Mouse (Mus musculus): Measurements from ENCODE around the gene Tmprss3. TPM values are rescaled to one million over a fixed set of nuclear protein-coding genes. Genes with fewer than 3 reads are reported as not detected.

Gene Tmprss3
- polyA plus RNA-seq, 1 experiment from 2014 or later = not detected

- Histone ChIP-seq H3K4me2 (replicated peaks) (no peak overlapping the region), H3K27ac (no peak overlapping the region), H3K9ac (no peak overlapping the region), H3K27me3 (replicated peaks) (no peaks in the 10 kb centered on the region), H3K4me1 (no peaks in the 10 kb centered on the region; the same call in 1 of the 2 replicates), H3K4me3 (no peak overlapping the region), H3K9me3 (0 out of 2 replicates have a peak, but pooled peaks cover under 1% of the 10 kb centered on the region), H3K36me3 (no peaks in the 10 kb centered on the region)
- no peak for ATAC-seq (ENCODE audit: low FRiP score, low read depth)
- 72% methylated on average over 8 of the region's 8 CpGs for WGBS
Observed at GRCm38 (mm10) chr17:31191825-31192224, 7.0 kb downstream of the Tmprss3 start.

GRCm38 (mm10) chr17:31187370-31187769 lies 11.4 kb downstream of the Tmprss3 start:
- H3K9ac ChIP-seq = no peak overlapping the region
- no peaks in the 10 kb centered on the region for H3K27me3 ChIP-seq (replicated peaks)
- 0 out of 2 replicates have a peak, but pooled peaks cover 3% of the 10 kb centered on the region for H3K9me3 ChIP-seq
- ATAC-seq (ENCODE audit: low FRiP score, low read depth) = no peak
- no peak overlapping the region for H3K4me3 ChIP-seq
- H3K4me1 ChIP-seq = no peaks in the 10 kb centered on the region
- H3K27ac ChIP-seq = no peak overlapping the region
- 24% methylated on average over 4 of the region's 4 CpGs for WGBS
- no peaks in the 10 kb centered on the region for H3K36me3 ChIP-seq
- H3K4me2 ChIP-seq (replicated peaks) = no peak overlapping the region

GRCm38 (mm10) chr17:31184269-31184990 lies 14.3 kb downstream of the Tmprss3 start:
- no peak overlapping the region for H3K27ac ChIP-seq
- no peaks in the 10 kb centered on the region for H3K36me3 ChIP-seq
- 85% methylated on average over 12 of the region's 12 CpGs for WGBS
- no peak overlapping the region for H3K4me2 ChIP-seq (replicated peaks)
- no peak for ATAC-seq (ENCODE audit: low FRiP score, low read depth)
- no peak overlapping the region for H3K4me3 ChIP-seq
- H3K9ac ChIP-seq = no peak overlapping the region
- H3K9me3 ChIP-seq = 0 out of 2 replicates have a peak, but pooled peaks cover 3% of the 10 kb centered on the region
- H3K27me3 ChIP-seq (replicated peaks) = no peaks in the 10 kb centered on the region
- no peaks in the 10 kb centered on the region for H3K4me1 ChIP-seq

- 70% methylated on average over 12 of the region's 12 CpGs for WGBS
- Histone ChIP-seq H3K27me3 (replicated peaks) (no peaks in the 10 kb centered on the region), H3K9me3 (0 out of 2 replicates have a peak, but pooled peaks cover 3% of the 10 kb centered on the region), H3K27ac (no peak overlapping the region), H3K4me1 (no peaks in the 10 kb centered on the region), H3K4me3 (no peak overlapping the region), H3K36me3 (no peaks in the 10 kb centered on the region), H3K4me2 (replicated peaks) (no peak overlapping the region), H3K9ac (no peak overlapping the region)
- no peak for ATAC-seq (ENCODE audit: low FRiP score, low read depth)
Observed at GRCm38 (mm10) chr17:31183180-31183974, 15.4 kb downstream of the Tmprss3 start.

GRCm38 (mm10) chr17:31181490-31181889 lies 17.3 kb downstream of the Tmprss3 start:
- no peak overlapping the region for H3K9ac ChIP-seq
- no peaks in the 10 kb centered on the region for H3K36me3 ChIP-seq
- no peak overlapping the region for H3K4me3 ChIP-seq
- no peaks in the 10 kb centered on the region for H3K9me3 ChIP-seq
- no peak overlapping the region for H3K27ac ChIP-seq
- H3K4me1 ChIP-seq = no peaks in the 10 kb centered on the region
- ATAC-seq (ENCODE audit: low FRiP score, low read depth) = no peak
- no peaks in the 10 kb centered on the region for H3K27me3 ChIP-seq (replicated peaks)
- no peak overlapping the region for H3K4me2 ChIP-seq (replicated peaks)
- WGBS = 91% methylated on average over 4 of the region's 4 CpGs

GRCm38 (mm10) chr17:31176321-31176720 lies 22.5 kb downstream of the Tmprss3 start:
- no peak overlapping the region for H3K27ac ChIP-seq
- no peaks in the 10 kb centered on the region for H3K27me3 ChIP-seq (replicated peaks)
- 90% methylated on average over 4 of the region's 4 CpGs for WGBS
- no peak for ATAC-seq (ENCODE audit: low FRiP score, low read depth)
- H3K4me3 ChIP-seq = no peak overlapping the region
- no peaks in the 10 kb centered on the region for H3K36me3 ChIP-seq
- no peaks in the 10 kb centered on the region for H3K9me3 ChIP-seq
- no peak overlapping the region for H3K9ac ChIP-seq
- no peaks in the 10 kb centered on the region for H3K4me1 ChIP-seq
- no peak overlapping the region for H3K4me2 ChIP-seq (replicated peaks)

- Histone ChIP-seq H3K36me3 (no peaks in the 10 kb centered on the region), H3K4me1 (no peaks in the 10 kb centered on the region), H3K27ac (no peak overlapping the region), H3K27me3 (replicated peaks) (no peaks in the 10 kb centered on the region), H3K4me3 (no peak overlapping the region), H3K4me2 (replicated peaks) (no peak overlapping the region), H3K9ac (no peak overlapping the region), H3K9me3 (no peaks in the 10 kb centered on the region)
- 85% methylated on average over 5 of the region's 5 CpGs for WGBS
- ATAC-seq (ENCODE audit: low FRiP score, low read depth) = no peak
Observed at GRCm38 (mm10) chr17:31169796-31170195, 29.0 kb downstream of the Tmprss3 start.

- no peak for ATAC-seq (ENCODE audit: low FRiP score, low read depth)
- no peaks in the 10 kb centered on the region for H3K36me3 ChIP-seq
- no peak within 1 kb of the TSS for H3K4me3 ChIP-seq
- no peaks in the 10 kb centered on the region for H3K27me3 ChIP-seq (replicated peaks)
- no peak within 1 kb of the TSS for H3K9ac ChIP-seq
- H3K9me3 ChIP-seq = no peaks in the 10 kb centered on the region
- H3K4me1 ChIP-seq = no peaks in the 10 kb centered on the region
- no peak within 1 kb of the TSS for H3K4me2 ChIP-seq (replicated peaks)
- 86% methylated on average over 6 of the region's 6 CpGs for WGBS
- no peak within 1 kb of the TSS for H3K27ac ChIP-seq
Observed at GRCm38 (mm10) chr17:31165127-31165526, 33.6 kb downstream of the Tmprss3 start, which contains the start of gene Tff1. Gene Tff1 (minus strand): TSS chr17:31165277.

- no peak for ATAC-seq (ENCODE audit: low FRiP score, low read depth)
- no peak overlapping the region for H3K4me2 ChIP-seq (replicated peaks)
- 91% methylated on average over 2 of the region's 2 CpGs for WGBS
- H3K36me3 ChIP-seq = no peaks in the 10 kb centered on the region
- H3K27me3 ChIP-seq (replicated peaks) = no peaks in the 10 kb centered on the region
- H3K4me3 ChIP-seq = no peak overlapping the region
- H3K9me3 ChIP-seq = no peaks in the 10 kb centered on the region
- no peak overlapping the region for H3K9ac ChIP-seq
- H3K4me1 ChIP-seq = no peaks in the 10 kb centered on the region
- H3K27ac ChIP-seq = no peak overlapping the region
Observed at GRCm38 (mm10) chr17:31163821-31164220, 35.0 kb downstream of the Tmprss3 start.

- no peaks in the 10 kb centered on the region for H3K27me3 ChIP-seq (replicated peaks)
- H3K36me3 ChIP-seq = no peaks in the 10 kb centered on the region
- no peaks in the 10 kb centered on the region for H3K4me1 ChIP-seq
- no peak for ATAC-seq (ENCODE audit: low FRiP score, low read depth)
- 87% methylated on average over 12 of the region's 12 CpGs for WGBS
- no peak overlapping the region for H3K4me2 ChIP-seq (replicated peaks)
- no peaks in the 10 kb centered on the region for H3K9me3 ChIP-seq
- H3K4me3 ChIP-seq = no peak overlapping the region
- no peak overlapping the region for H3K9ac ChIP-seq
- H3K27ac ChIP-seq = no peak overlapping the region
Observed at GRCm38 (mm10) chr17:31162607-31163006, 36.2 kb downstream of the Tmprss3 start.

GRCm38 (mm10) chr17:31160291-31160690 lies 38.5 kb downstream of the Tmprss3 start:
- H3K4me3 ChIP-seq = no peak overlapping the region
- WGBS = 73% methylated on average over 4 of the region's 4 CpGs
- H3K9ac ChIP-seq = no peak overlapping the region
- H3K4me2 ChIP-seq (replicated peaks) = no peak overlapping the region
- no peaks in the 10 kb centered on the region for H3K9me3 ChIP-seq
- H3K36me3 ChIP-seq = no peaks in the 10 kb centered on the region
- ATAC-seq (ENCODE audit: low FRiP score, low read depth) = no peak
- H3K27ac ChIP-seq = no peak overlapping the region
- H3K4me1 ChIP-seq = no peaks in the 10 kb centered on the region
- no peaks in the 10 kb centered on the region for H3K27me3 ChIP-seq (replicated peaks)

- H3K9me3 ChIP-seq = no peaks in the 10 kb centered on the region
- no peaks in the 10 kb centered on the region for H3K36me3 ChIP-seq
- ATAC-seq (ENCODE audit: low FRiP score, low read depth) = no peak
- 79% methylated on average over 6 of the region's 6 CpGs for WGBS
- H3K27ac ChIP-seq = no peak overlapping the region
- no peaks in the 10 kb centered on the region for H3K4me1 ChIP-seq
- no peak overlapping the region for H3K4me2 ChIP-seq (replicated peaks)
- no peak overlapping the region for H3K9ac ChIP-seq
- H3K4me3 ChIP-seq = no peak overlapping the region
- no peaks in the 10 kb centered on the region for H3K27me3 ChIP-seq (replicated peaks)
Observed at GRCm38 (mm10) chr17:31157921-31158320, 40.9 kb downstream of the Tmprss3 start.

Data from neural tube, embryonic 12.5 days (tissue).